Mouse (Mus musculus) layer of hippocampus, postnatal 36 days (tissue): ENCODE data around the gene Ugt1a2. TPM values are rescaled to one million over a fixed set of nuclear protein-coding genes. Genes with fewer than 3 reads are reported as not detected.
"Not testable (repeated sequence)": the region's sequence is repeated elsewhere in the genome, so short reads cannot be mapped to it uniquely, and the experiment has no call there.

Experiments used
- DNase-seq, 2 experiments: peaks; one replicate each; pipeline ENCODE4 v3.0.0; 2022
- total RNA-seq, 2 experiments: library from RNA; stranded (reverse); gene quantifications; 2 replicates each; pipeline ENCODE4 v1.2.3; 2021

The Ugt1a2 gene
- total RNA-seq, 2 experiments from 2014 or later: not detected

- DNase-seq: no peak
Observed at GRCm38 (mm10) chr1:88218051-88218450, 17.6 kb downstream of the Ugt1a2 start.

GRCm38 (mm10) chr1:88218591-88218990, 18.2 kb downstream of the Ugt1a2 start:
- DNase-seq: no peak

GRCm38 (mm10) chr1:88219054-88219453, 18.7 kb downstream of the Ugt1a2 start:
- DNase-seq: no peak

GRCm38 (mm10) chr1:88220336-88220735, 19.9 kb downstream of the Ugt1a2 start:
- no peak for DNase-seq

GRCm38 (mm10) chr1:88222216-88222615, 21.8 kb downstream of the Ugt1a2 start:
- no peak for DNase-seq

GRCm38 (mm10) chr1:88223011-88223515, 22.7 kb downstream of the Ugt1a2 start:
- not testable (repeated sequence) for DNase-seq

GRCm38 (mm10) chr1:88223591-88223990, 23.2 kb downstream of the Ugt1a2 start:
- DNase-seq: no peak

- DNase-seq: no peak
Observed at GRCm38 (mm10) chr1:88224029-88224776, 23.8 kb downstream of the Ugt1a2 start.

- not testable (repeated sequence) for DNase-seq
Observed at GRCm38 (mm10) chr1:88225301-88225700, 24.9 kb downstream of the Ugt1a2 start.

- no peak for DNase-seq
Observed at GRCm38 (mm10) chr1:88225741-88226140, 25.3 kb downstream of the Ugt1a2 start.

GRCm38 (mm10) chr1:88226670-88227379, 26.4 kb downstream of the Ugt1a2 start, which contains the start of gene Mroh2a:
Mroh2a (plus strand) TSS chr1:88226986.
- DNase-seq: no peak

- DNase-seq: no peak
Observed at GRCm38 (mm10) chr1:88227482-88227881, 27.1 kb downstream of the Ugt1a2 start.

GRCm38 (mm10) chr1:88228121-88228520, 27.7 kb downstream of the Ugt1a2 start:
- no peak for DNase-seq

- no peak for DNase-seq
Observed at GRCm38 (mm10) chr1:88229566-88229965, 29.2 kb downstream of the Ugt1a2 start.

GRCm38 (mm10) chr1:88229986-88230385, 29.6 kb downstream of the Ugt1a2 start:
- DNase-seq: no peak

- DNase-seq: no peak
Observed at GRCm38 (mm10) chr1:88230421-88230820, 30.0 kb downstream of the Ugt1a2 start.

- no peak for DNase-seq
Observed at GRCm38 (mm10) chr1:88230981-88231802, 30.8 kb downstream of the Ugt1a2 start.

- no peak for DNase-seq
Observed at GRCm38 (mm10) chr1:88231803-88232499, 31.6 kb downstream of the Ugt1a2 start.

- no peak for DNase-seq
Observed at GRCm38 (mm10) chr1:88232664-88233380, 32.4 kb downstream of the Ugt1a2 start.

- no peak for DNase-seq
Observed at GRCm38 (mm10) chr1:88233421-88234247, 33.2 kb downstream of the Ugt1a2 start.
